Mouse (Mus musculus): ENCODE data around the gene Mroh2a. TPM values are rescaled to one million over a fixed set of nuclear protein-coding genes. Genes with fewer than 3 reads are reported as not detected.

The Mroh2a gene
- total RNA-seq (2015; ENCODE audit: low replicate concordance): 1.7 TPM in 1 of 2 replicates, not detected in the other
- total RNA-seq (2017; ENCODE audit: low replicate concordance): 0.17 and 0.70 TPM in 2 replicates

GRCm38 (mm10) chr1:88226670-88227379, at the start of gene Mroh2a:
Mroh2a (plus strand) TSS chr1:88226986.
- no peak for ATAC-seq (replicated peaks; ENCODE audit: low FRiP score, poor library complexity, severe bottlenecking)

GRCm38 (mm10) chr1:88179657-88180056, 47.1 kb upstream of the Mroh2a start:
- no peak for ATAC-seq (replicated peaks; ENCODE audit: low FRiP score, poor library complexity, severe bottlenecking)

GRCm38 (mm10) chr1:88186325-88186935, 40.4 kb upstream of the Mroh2a start:
- no peak for ATAC-seq (replicated peaks; ENCODE audit: low FRiP score, poor library complexity, severe bottlenecking)

GRCm38 (mm10) chr1:88192136-88192535, 34.6 kb upstream of the Mroh2a start:
- no peak for ATAC-seq (replicated peaks; ENCODE audit: low FRiP score, poor library complexity, severe bottlenecking)

- ATAC-seq (replicated peaks; ENCODE audit: low FRiP score, poor library complexity, severe bottlenecking): 0 out of 2 replicates have a peak, but pooled peaks have one; percentile 43
These were observed 31.1 kb upstream of the Mroh2a start for GRCm38 (mm10) chr1:88195687-88196086.

- ATAC-seq (replicated peaks; ENCODE audit: low FRiP score, poor library complexity, severe bottlenecking): no peak
These were observed 29.3 kb upstream of the Mroh2a start for GRCm38 (mm10) chr1:88197443-88197842.

GRCm38 (mm10) chr1:88199996-88200395, 26.8 kb upstream of the Mroh2a start:
- ATAC-seq (replicated peaks; ENCODE audit: low FRiP score, poor library complexity, severe bottlenecking): no peak

GRCm38 (mm10) chr1:88200456-88200855, 26.3 kb upstream of the Mroh2a start, which contains the start of gene Ugt1a2:
Ugt1a2 (plus strand) TSS chr1:88200601.
- ATAC-seq (replicated peaks; ENCODE audit: low FRiP score, poor library complexity, severe bottlenecking): no peak

- peak; percentile 82 for ATAC-seq (replicated peaks; ENCODE audit: low FRiP score, poor library complexity, severe bottlenecking)
These were observed 21.4 kb upstream of the Mroh2a start, which contains the start of gene Dnajb3 for GRCm38 (mm10) chr1:88205294-88205922. Dnajb3 (minus strand) TSS chr1:88205782.

- peak; percentile 83 for ATAC-seq (replicated peaks; ENCODE audit: low FRiP score, poor library complexity, severe bottlenecking)
These were observed 19.8 kb upstream of the Mroh2a start for GRCm38 (mm10) chr1:88206843-88207479.

GRCm38 (mm10) chr1:88211812-88212211, 15.0 kb upstream of the Mroh2a start, which contains the start of gene Ugt1a1:
Ugt1a1 (plus strand) TSS chr1:88211959.
- no peak for ATAC-seq (replicated peaks; ENCODE audit: low FRiP score, poor library complexity, severe bottlenecking)

- ATAC-seq (replicated peaks; ENCODE audit: low FRiP score, poor library complexity, severe bottlenecking): no peak
These were observed 14.3 kb upstream of the Mroh2a start for GRCm38 (mm10) chr1:88212341-88213045.

GRCm38 (mm10) chr1:88213061-88213460, 13.7 kb upstream of the Mroh2a start:
- no peak for ATAC-seq (replicated peaks; ENCODE audit: low FRiP score, poor library complexity, severe bottlenecking)

GRCm38 (mm10) chr1:88213766-88214461, 12.9 kb upstream of the Mroh2a start:
- ATAC-seq (replicated peaks; ENCODE audit: low FRiP score, poor library complexity, severe bottlenecking): peak; percentile 19

GRCm38 (mm10) chr1:88214462-88214952, 12.3 kb upstream of the Mroh2a start:
- no peak; the same call in 1 of the 2 replicates for ATAC-seq (replicated peaks; ENCODE audit: low FRiP score, poor library complexity, severe bottlenecking)

- no peak for ATAC-seq (replicated peaks; ENCODE audit: low FRiP score, poor library complexity, severe bottlenecking)
These were observed 11.1 kb upstream of the Mroh2a start for GRCm38 (mm10) chr1:88215466-88216380.

- ATAC-seq (replicated peaks; ENCODE audit: low FRiP score, poor library complexity, severe bottlenecking): no peak
These were observed 10.2 kb upstream of the Mroh2a start for GRCm38 (mm10) chr1:88216551-88216950.

GRCm38 (mm10) chr1:88217144-88217543, 9.6 kb upstream of the Mroh2a start:
- ATAC-seq (replicated peaks; ENCODE audit: low FRiP score, poor library complexity, severe bottlenecking): no peak
